Mouse (Mus musculus) myocyte (in vitro differentiated cells): ENCODE measurements around the gene Cfap69.

Source experiments
- POLR2A ChIP-seq: IDR thresholded peaks from one replicate; pipeline ENCODE4 v1.6.1; 2011; ENCODE audit warnings: low read depth, mild to moderate bottlenecking, control low read depth, moderate library complexity; ENCODE audit not compliant: insufficient read length
- POLR2AphosphoS2 ChIP-seq: IDR thresholded peaks from one replicate; pipeline ENCODE4 v1.6.1; 2011; ENCODE audit warnings: low read depth, control low read depth; ENCODE audit not compliant: insufficient read length
- USF1 ChIP-seq: IDR thresholded peaks from one replicate; pipeline ENCODE4 v1.6.1; 2011; ENCODE audit warnings: low read depth, mild to moderate bottlenecking, control low read depth, moderate library complexity

GRCm38 (mm10) chr5:5646173-5646572, 17.9 kb downstream of the Cfap69 start:
- no peak for TF ChIP-seq POLR2AphosphoS2
- no peak for TF ChIP-seq POLR2A
- no peak for TF ChIP-seq USF1
